Mouse (Mus musculus) forebrain, embryonic 13.5 days (tissue): ENCODE data around the gene Fbxl19. TPM values are rescaled to one million over a fixed set of nuclear protein-coding genes. Genes with fewer than 3 reads are reported as not detected.
"Not testable (repeated sequence)": the region's sequence is repeated elsewhere in the genome, so short reads cannot be mapped to it uniquely, and the experiment has no call there.

Source experiments
- ATAC-seq: fragments of 200-750 bp; cut with Nextera tagmentation; 2 replicates; pipeline ENCODE4 v1.8.0; 2017
- H3K27ac ChIP-seq: fragments of 300-500 bp; sonication (generic); 2 replicates; pipeline ENCODE4 v1.5.1; 2015; ENCODE audit warnings: inconsistent platforms, mild to moderate bottlenecking, moderate library complexity
- H3K27me3 ChIP-seq: fragments of 300-500 bp; sonication (generic); 2 replicates; pipeline ENCODE4 v1.6.1; 2015; ENCODE audit warnings: mild to moderate bottlenecking, inconsistent platforms
- H3K36me3 ChIP-seq: fragments of 300-500 bp; sonication (generic); 2 replicates; pipeline ENCODE4 v1.6.1; 2015; ENCODE audit warnings: mild to moderate bottlenecking, inconsistent platforms; ENCODE audit not compliant: poor library complexity, severe bottlenecking
- H3K4me1 ChIP-seq: fragments of 300-500 bp; sonication (generic); 2 replicates; pipeline ENCODE4 v1.6.1; 2015; ENCODE audit warnings: inconsistent platforms
- H3K4me2 ChIP-seq: fragments of 300-500 bp; sonication (generic); 2 replicates; pipeline ENCODE4 v1.6.1; 2015; ENCODE audit warnings: inconsistent platforms, mild to moderate bottlenecking, moderate library complexity
- H3K4me3 ChIP-seq: fragments of 300-500 bp; sonication (generic); 2 replicates; pipeline ENCODE4 v1.5.1; 2015; ENCODE audit warnings: mild to moderate bottlenecking, inconsistent platforms
- H3K9ac ChIP-seq: fragments of 300-500 bp; sonication (generic); 2 replicates; pipeline ENCODE4 v1.6.1; 2015; ENCODE audit warnings: mild to moderate bottlenecking, inconsistent platforms
- H3K9me3 ChIP-seq: fragments of 300-500 bp; sonication (generic); replicated peaks from 2 replicates; pipeline ENCODE4 v1.6.1; 2016; ENCODE audit warnings: inconsistent platforms
- WGBS: fragments of 180-500 bp; shearing (Covaris S2); methylation state at CpG from one replicate; pipeline ENCODE4 v1.1.7; 2015; 5-methylcytosine and 5-hydroxymethylcytosine counted together
- polyA plus RNA-seq: library from polyadenylated mRNA; unstranded; fragments of >200 nt; fragmentation: Nextera tagmentation; extraction: Ambion mirVana; gene quantifications from 2 replicates; pipeline ENCODE4 v1.2.1, GENCODE M21; 2015

Gene Fbxl19
- polyA plus RNA-seq, 1 experiment from 2014 or later, result 7.7 TPM

DNA sequence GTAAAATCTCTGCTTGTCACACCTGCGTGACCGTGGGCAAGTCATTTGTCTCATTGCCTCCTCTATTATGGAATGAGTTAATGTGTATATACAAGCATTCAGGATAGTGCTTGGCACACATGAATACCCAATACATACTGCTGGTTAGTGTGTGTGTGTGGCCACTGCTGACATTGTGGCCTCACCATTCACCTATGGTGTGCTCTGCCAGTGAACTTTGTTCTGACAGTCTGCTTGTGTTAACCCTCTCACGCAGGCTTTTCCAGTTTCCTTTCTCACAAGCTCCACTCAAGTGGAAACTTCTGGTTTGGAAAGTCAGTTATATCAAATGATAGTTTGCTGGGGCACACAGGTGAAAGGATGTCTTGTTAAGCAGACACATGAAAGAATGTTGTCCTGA, 33.3 kb upstream of the Fbxl19 start:
- Histone ChIP-seq H3K9me3 (no peaks in the 10 kb centered on the region), H3K36me3 (peaks cover 6% of the 10 kb centered on the region; the same call in 1 of the 2 replicates), H3K4me3 (no peak overlapping the region), H3K4me1 (peaks cover 40% of the 10 kb centered on the region), H3K9ac (no peak overlapping the region), H3K4me2 (no peak overlapping the region), H3K27me3 (no peaks in the 10 kb centered on the region), H3K27ac (peak overlapping the region; percentile 88; the same call in 1 of the 2 replicates)
- no peak for ATAC-seq
- 85% methylated on average over 3 of the region's 3 CpGs for WGBS

DNA sequence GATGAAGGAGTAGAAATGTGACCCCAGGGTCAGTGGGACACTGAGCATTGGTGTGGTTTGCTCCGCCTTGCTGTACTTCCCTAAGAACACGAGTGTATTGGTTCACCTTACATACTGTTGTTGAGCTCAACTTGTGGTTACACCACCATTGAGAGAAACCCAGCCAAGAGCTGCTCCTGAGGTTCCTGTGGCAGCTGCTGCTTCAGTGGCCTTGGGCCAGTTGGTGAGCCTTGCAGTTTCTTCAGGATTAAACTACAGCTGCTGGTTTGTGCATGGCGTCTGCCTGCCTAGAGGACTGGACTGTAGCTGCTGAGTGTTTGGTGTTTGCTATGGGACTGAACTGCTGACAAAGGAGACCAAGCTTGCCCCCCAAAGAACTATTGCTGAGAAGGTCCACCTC, 32.9 kb upstream of the Fbxl19 start:
- ATAC-seq, result no peak
- peaks cover 1% of the 10 kb centered on the region; the same call in 1 of the 2 replicates for H3K36me3 ChIP-seq
- no peaks in the 10 kb centered on the region for H3K9me3 ChIP-seq
- no peak overlapping the region for H3K9ac ChIP-seq
- H3K27me3 ChIP-seq, result no peaks in the 10 kb centered on the region
- WGBS, result 72% methylated on average over 3 of the region's 3 CpGs
- H3K4me2 ChIP-seq, result no peak overlapping the region
- peak overlapping the region; percentile 88 for H3K27ac ChIP-seq
- H3K4me1 ChIP-seq, result peaks cover 40% of the 10 kb centered on the region
- no peak overlapping the region for H3K4me3 ChIP-seq

DNA sequence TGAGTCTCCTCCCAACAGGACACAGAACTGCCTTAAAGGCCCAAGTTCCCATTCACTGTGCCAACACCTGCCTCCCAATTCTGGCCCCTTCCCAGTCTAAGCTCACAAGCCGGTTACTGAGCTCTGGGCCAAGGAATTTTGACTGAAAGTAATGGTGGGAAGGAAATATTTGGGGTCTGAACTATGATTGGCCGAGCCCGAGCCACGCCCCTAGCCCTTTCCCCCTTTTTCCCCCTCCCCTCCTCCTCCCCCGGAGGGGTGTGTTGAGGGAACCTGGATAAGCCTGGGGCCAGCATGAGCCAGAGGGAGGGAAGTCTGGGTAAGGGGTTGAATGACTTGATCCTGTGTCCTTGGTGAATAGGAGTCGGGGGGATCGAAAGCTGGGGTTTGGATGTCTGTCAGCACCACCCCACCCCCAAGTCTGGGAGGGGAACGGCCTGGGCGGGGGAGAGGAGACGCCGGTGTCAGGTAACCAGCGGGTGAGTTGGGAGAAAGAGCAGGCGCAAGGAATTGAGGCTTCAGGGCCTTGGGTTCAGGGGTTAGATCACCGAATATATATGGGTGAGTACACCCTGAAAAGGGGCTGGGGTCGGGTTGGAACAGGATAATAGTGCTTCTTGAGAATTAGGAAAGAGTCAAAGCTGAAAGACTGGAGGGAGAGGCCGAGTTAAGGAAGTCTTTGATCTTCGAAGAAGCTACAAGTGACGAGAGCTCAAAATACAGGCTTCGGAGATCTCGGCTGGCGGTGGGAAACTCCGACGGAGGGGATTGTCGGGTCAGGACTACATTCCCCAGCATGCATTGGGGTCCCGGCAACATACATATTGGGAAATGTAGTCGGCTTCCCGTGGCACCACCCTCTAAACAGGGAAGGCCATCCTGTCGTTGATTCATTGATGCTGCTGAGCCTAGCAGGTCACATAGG, 31.6 kb upstream of the Fbxl19 start, which contains the start of gene Ctf1:
Gene Ctf1, plus strand, starts transcription at position 276 of the 925 bp plus-strand sequence.
- H3K9me3 ChIP-seq, result no peaks in the 10 kb centered on the region
- H3K27ac ChIP-seq, result peak within 1 kb of the TSS; percentile 88
- peak within 1 kb of the TSS; percentile 64 for H3K4me2 ChIP-seq
- ATAC-seq, result peak; percentile 63
- peak within 1 kb of the TSS; percentile 53 for H3K9ac ChIP-seq
- 2% methylated on average over 28 of the region's 28 CpGs for WGBS
- H3K4me3 ChIP-seq, result peak within 1 kb of the TSS; percentile 32
- H3K27me3 ChIP-seq, result no peaks in the 10 kb centered on the region
- H3K36me3 ChIP-seq, result no peaks in the 10 kb centered on the region
- H3K4me1 ChIP-seq, result peaks cover 40% of the 10 kb centered on the region

DNA sequence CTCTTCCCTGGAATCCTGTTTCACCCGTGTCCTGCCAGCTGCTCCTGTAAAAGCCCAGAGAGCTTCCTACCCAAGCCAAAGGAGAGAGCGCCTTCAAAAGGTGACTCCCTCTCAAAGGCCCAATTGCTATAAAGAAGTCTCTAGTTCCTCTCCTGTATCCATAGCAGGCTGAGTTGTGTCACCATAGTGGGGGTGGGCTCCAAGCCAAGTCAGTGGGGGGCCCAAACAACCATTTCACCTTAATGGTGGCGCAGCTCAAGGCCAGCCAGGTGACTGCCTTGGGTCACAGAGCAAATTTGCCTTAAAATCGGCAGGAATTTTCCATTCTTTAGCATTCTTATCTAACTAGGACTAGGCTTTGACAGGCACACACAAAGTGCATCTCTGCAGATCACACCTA, 29.5 kb upstream of the Fbxl19 start:
- no peak for ATAC-seq
- WGBS, result 94% methylated on average over 4 of the region's 4 CpGs
- Histone ChIP-seq H3K36me3 (no peaks in the 10 kb centered on the region), H3K4me2 (no peak overlapping the region), H3K4me3 (no peak overlapping the region), H3K4me1 (peaks cover 30% of the 10 kb centered on the region), H3K9ac (no peak overlapping the region), H3K9me3 (no peaks in the 10 kb centered on the region), H3K27ac (no peak overlapping the region), H3K27me3 (no peaks in the 10 kb centered on the region)

DNA sequence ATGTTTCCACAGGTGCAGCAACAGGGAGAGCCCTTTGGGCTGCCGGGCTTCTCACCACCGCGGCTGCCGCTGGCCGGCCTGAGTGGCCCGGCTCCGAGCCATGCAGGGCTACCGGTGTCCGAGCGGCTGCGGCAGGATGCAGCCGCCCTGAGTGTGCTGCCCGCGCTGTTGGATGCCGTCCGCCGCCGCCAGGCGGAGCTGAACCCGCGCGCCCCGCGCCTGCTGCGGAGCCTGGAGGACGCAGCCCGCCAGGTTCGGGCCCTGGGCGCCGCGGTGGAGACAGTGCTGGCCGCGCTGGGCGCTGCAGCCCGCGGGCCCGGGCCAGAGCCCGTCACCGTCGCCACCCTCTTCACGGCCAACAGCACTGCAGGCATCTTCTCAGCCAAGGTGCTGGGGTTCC, 27.4 kb upstream of the Fbxl19 start:
- WGBS, result under 1% methylated on average over 37 of the region's 41 CpGs
- Histone ChIP-seq H3K36me3 (no peaks in the 10 kb centered on the region), H3K4me3 (peak overlapping the region; percentile 36), H3K27me3 (no peaks in the 10 kb centered on the region), H3K27ac (no peak overlapping the region), H3K4me2 (peak overlapping the region; percentile 65), H3K9me3 (no peaks in the 10 kb centered on the region), H3K4me1 (peaks cover 23% of the 10 kb centered on the region), H3K9ac (peak overlapping the region; percentile 66)
- ATAC-seq, result peak; percentile 61

DNA sequence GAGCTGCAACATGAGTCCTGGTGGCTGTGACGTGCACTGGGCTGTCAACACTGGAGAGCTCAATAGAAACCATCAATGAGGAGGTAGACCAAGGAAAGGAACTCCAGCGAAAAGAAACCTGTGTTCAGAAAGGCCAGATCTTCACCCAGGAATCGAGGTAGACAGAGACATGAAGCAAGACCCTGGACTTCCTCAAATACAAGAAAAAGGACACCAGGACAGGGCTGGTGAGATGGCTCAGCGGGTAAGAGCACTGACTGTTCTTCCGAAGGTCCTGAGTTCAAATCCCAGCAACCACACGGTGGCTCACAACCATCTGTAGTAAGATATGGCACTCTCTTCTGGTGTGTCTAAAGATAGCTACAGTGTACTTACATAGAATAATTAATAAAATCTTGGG, 26.0 kb upstream of the Fbxl19 start:
- no peak overlapping the region for H3K4me2 ChIP-seq
- WGBS, result 89% methylated on average over 6 of the region's 6 CpGs
- peaks cover 11% of the 10 kb centered on the region for H3K4me1 ChIP-seq
- no peak overlapping the region for H3K9ac ChIP-seq
- H3K27me3 ChIP-seq, result no peaks in the 10 kb centered on the region
- H3K36me3 ChIP-seq, result no peaks in the 10 kb centered on the region
- H3K4me3 ChIP-seq, result no peak overlapping the region
- no peak overlapping the region for H3K27ac ChIP-seq
- H3K9me3 ChIP-seq, result no peaks in the 10 kb centered on the region
- no peak for ATAC-seq

DNA sequence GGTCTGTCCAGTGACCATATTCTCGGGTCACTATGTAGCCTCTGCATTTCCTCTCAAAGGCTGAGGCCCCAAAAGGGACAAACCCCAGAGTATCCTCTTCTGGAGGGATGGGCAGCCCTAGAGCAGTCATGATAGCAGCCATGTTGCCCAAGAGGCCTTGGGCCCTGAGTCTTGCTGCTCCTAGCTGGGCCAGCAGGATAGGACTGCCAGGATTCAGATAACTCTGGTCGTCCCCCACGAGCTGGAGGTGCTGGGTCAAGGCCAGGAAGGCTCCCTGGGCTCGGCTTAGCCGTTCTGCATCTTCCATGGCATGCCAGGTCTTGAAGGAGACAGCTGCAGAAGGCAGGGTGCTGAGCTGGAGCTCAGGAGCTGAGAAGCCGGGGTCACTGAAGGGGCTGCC, 25.1 kb upstream of the Fbxl19 start:
- no peaks in the 10 kb centered on the region for H3K27me3 ChIP-seq
- H3K9ac ChIP-seq, result no peak overlapping the region
- H3K9me3 ChIP-seq, result no peaks in the 10 kb centered on the region
- no peak overlapping the region for H3K27ac ChIP-seq
- no peaks in the 10 kb centered on the region for H3K36me3 ChIP-seq
- H3K4me3 ChIP-seq, result no peak overlapping the region
- peaks cover 9% of the 10 kb centered on the region for H3K4me1 ChIP-seq
- no peak overlapping the region for H3K4me2 ChIP-seq
- WGBS, result 94% methylated on average over 6 of the region's 6 CpGs
- no peak for ATAC-seq

DNA sequence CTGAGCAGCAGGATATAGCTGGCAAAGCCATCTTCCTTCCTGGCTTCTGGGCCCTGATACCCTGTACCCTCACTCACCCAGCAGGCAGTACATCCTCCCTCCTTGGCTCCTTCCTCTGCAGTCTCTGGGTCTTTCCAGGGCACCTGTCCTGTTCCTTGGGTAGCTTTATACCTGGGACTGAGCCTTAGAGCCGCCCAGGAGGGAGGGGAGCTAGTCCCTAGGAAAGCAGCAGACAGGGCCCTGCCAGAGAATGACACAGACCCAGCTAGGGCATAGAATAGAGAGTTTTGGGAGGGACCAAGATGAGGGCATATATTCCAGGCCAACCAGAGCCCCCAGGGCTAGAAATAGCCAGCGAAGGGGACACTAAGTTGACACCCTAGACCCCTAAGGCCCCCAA, 18.9 kb upstream of the Fbxl19 start:
- Histone ChIP-seq H3K9ac (no peak overlapping the region), H3K9me3 (no peaks in the 10 kb centered on the region), H3K36me3 (no peaks in the 10 kb centered on the region), H3K4me2 (no peak overlapping the region), H3K27me3 (no peaks in the 10 kb centered on the region), H3K4me1 (no peaks in the 10 kb centered on the region), H3K27ac (no peak overlapping the region), H3K4me3 (no peak overlapping the region)
- 18% methylated on average over 2 of the region's 2 CpGs for WGBS
- no peak for ATAC-seq

DNA sequence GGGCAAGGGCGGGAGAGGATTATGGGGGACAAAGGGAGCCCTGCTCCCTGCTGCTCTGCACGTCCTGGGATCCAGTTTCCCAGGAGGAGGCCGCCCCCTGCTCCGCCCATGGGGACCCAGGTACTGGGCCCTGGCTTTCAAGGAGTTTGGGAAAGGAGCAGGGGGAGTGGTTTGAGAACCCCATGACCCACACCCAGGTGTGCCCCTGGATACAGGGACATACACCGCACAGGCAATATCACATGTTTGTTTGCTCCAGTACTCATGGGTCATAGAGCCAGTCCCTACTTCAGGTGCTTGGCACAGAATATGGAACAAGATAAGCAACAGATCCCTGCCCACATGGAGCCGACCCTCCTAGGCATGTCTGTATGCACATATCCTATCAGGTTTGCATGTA, 18.4 kb upstream of the Fbxl19 start:
- Histone ChIP-seq H3K27me3 (no peaks in the 10 kb centered on the region), H3K4me1 (no peaks in the 10 kb centered on the region), H3K4me2 (no peak overlapping the region), H3K36me3 (no peaks in the 10 kb centered on the region), H3K4me3 (no peak overlapping the region), H3K27ac (no peak overlapping the region), H3K9me3 (no peaks in the 10 kb centered on the region), H3K9ac (no peak overlapping the region)
- ATAC-seq, result no peak
- WGBS, result 48% methylated on average over 6 of the region's 6 CpGs

DNA sequence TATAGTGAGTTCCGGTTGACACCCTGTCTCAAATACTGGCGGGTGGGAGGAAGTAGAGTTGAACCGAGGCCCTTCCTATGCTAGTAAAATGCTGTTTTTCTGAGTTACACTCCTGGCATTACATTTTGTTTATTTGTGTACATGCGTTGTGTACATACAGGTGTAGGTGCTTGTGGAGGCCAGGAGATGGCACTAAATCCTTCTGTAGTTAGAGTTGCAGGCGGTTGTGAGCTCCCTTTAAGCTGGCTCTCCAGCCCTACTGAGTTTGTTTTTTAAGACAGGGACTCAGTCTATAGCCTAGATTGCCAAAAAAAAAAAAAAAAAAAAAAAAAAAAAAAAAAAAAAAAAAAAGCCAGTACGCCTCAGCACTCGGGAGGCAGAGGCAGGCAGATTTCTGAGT, 16.4 kb upstream of the Fbxl19 start:
- no peaks in the 10 kb centered on the region for H3K9me3 ChIP-seq
- 89% methylated on average over 7 of the region's 7 CpGs for WGBS

DNA sequence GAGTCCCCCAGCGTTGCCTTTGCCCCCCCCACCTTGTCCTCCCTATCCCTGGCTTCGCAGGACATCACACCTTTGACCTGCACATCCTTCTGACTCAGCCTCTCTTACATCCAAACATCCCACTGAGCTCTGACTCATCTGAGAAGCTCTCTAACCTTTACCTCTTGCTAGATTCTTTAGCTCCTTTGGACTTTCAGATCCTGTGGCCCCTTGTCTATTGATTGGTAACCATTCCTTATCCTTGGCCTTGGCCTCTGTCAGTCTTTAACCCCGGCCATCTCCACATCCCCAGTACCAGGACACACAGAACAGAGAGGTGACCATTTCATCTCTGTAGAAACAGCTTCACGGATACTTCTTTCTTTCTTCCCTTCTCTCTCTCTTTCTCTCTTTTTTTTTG, 14.2 kb upstream of the Fbxl19 start:
- H3K27ac ChIP-seq, result no peak overlapping the region
- H3K4me3 ChIP-seq, result no peak overlapping the region
- no peaks in the 10 kb centered on the region for H3K27me3 ChIP-seq
- 66% methylated on average over 4 of the region's 4 CpGs for WGBS
- H3K36me3 ChIP-seq, result no peaks in the 10 kb centered on the region
- no peaks in the 10 kb centered on the region for H3K4me1 ChIP-seq
- H3K9me3 ChIP-seq, result no peaks in the 10 kb centered on the region
- H3K4me2 ChIP-seq, result no peak overlapping the region
- ATAC-seq, result no peak
- no peak overlapping the region for H3K9ac ChIP-seq

More for the DNA sequence above, 16.4 kb upstream of the Fbxl19 start:
- Histone ChIP-seq H3K4me2 (no peak overlapping the region), H3K9ac (no peak overlapping the region), H3K4me1 (no peaks in the 10 kb centered on the region), H3K27me3 (no peaks in the 10 kb centered on the region), H3K4me3 (no peak overlapping the region), H3K36me3 (no peaks in the 10 kb centered on the region), H3K27ac (no peak overlapping the region)
- ATAC-seq, result no peak

DNA sequence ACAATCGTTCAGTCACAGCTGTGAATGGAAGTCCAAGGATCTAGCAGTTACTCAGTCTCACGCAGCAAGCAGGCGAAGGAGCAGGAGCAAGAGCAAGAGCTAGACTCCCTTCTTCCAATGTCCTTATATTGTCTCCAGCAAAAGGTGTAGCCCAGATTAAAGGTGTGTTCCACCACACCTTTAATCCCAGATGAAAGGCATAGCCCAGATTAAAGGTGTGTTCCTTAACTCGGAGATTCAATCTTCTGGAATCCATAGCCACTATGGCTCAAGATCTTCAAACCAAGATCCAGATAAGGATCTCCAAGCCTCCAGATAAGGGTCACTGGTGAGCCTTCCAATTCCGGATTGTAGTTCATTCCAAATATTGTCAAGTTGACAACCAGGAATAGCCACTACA, 12.3 kb upstream of the Fbxl19 start, which contains the start of gene Ctf2:
Gene Ctf2, minus strand, starts transcription at position 101 of the 400 bp plus-strand sequence.
- not testable (repeated sequence) for H3K4me1 ChIP-seq, H3K27ac ChIP-seq, ATAC-seq, H3K9ac ChIP-seq, H3K4me3 ChIP-seq, H3K9me3 ChIP-seq, H3K36me3 ChIP-seq, H3K27me3 ChIP-seq, H3K4me2 ChIP-seq
- WGBS, result no CpG with 5 or more reads among the region's 5 CpGs
